Mouse (Mus musculus): Measurements from ENCODE around the gene Slc25a41.

DNA sequence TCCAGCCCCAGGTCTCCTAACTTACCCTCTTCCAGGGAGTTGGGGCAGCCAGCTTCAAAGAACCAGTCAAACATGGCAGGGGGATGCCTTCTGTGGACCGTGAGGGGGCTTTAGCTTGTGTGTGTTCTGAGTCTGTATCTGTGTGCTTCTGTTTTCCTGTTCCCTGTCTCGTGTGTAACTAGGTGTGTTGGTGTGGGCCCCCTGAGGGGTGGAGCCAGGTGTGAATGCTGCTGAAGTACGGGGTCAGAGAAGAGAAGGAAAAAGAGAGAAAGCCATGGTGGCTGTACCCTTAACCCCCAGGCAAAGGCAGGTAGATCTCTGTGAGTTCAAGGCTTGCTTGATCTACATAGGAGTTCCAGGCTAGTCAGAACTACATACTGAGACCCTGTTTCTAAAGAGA is 35.5 kb upstream of the Slc25a41 start:
- TF ChIP-seq CTCF (IDR thresholded peaks at IDR 0.05) (no peak), EP300 (IDR thresholded peaks at IDR 0.05) (no peak)

All from lung, postnatal 0 days (tissue).